Mouse (Mus musculus): ENCODE results near the gene Hist1h2ag. TPM values are rescaled to one million over a fixed set of nuclear protein-coding genes. Genes with fewer than 3 reads are reported as not detected.

Hist1h2ag gene
- total RNA-seq, 2 experiments from 2014 or later: 21.6 to 1,156 TPM

DNA sequence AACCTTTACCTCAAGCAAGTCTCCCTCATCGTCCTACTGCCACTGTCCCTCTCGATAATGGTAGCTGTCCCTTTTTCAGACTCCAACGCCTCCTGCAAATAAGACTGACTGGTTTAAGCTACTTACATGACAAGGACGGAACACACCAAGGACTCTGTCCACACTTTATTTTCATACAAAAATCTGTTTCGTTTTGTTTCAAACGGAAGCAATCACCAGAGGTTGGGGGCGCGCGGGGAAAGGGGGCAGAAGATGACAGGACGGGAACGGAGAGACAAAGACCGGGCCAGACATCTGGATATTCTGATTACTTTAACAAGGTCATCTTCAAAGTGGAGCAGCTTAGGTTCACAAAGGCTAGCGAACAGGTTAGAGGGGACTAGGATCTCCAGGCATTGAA, 29.0 kb downstream of the Hist1h2ag start:
- no peak for ATAC-seq (replicated peaks; ENCODE audit: poor library complexity)

DNA sequence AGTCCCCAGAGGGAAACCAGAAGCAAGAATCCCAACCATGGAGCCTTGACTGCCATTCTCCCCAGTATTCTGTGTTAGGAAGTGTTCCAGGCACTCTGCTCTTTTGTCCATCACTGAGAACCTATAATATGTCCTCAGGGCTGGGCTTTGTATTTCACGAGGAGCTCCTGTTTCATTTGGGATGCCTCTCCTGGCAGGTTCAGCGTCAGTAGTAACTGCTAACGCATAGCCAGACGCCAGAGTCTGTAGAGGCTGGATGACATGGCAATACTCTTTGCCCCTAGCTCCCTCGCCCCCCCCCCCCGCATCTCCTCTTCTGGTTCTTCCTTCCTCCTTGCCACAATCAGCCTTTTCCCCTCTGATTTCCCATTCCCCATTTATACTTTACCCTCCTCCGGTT, 33.1 kb downstream of the Hist1h2ag start, which contains the start of gene Prss16:
Prss16 (minus strand) TSS at position 101 of the 400 bp plus-strand sequence.
- no peak for ATAC-seq (replicated peaks; ENCODE audit: poor library complexity)

DNA sequence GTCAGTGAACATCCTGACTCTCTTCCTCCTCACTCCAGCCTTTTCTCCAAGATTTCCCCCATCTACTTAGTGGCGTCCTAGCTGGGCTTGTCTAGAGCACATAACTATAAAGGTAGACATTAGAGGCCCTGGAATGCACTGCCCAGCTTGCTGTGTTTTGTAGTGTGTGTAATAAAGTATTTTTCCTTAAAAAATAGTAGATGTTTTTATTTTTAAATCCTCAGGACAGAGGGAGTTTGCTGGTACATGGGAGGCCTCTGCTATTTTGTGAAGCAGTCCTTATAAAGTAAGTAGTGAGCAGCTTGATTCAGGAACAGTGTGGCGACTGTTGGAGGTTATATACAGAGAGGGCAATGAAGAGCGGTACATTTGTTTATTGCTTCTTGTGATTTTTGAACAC, 34.0 kb downstream of the Hist1h2ag start:
- ATAC-seq (replicated peaks; ENCODE audit: poor library complexity): no peak

DNA sequence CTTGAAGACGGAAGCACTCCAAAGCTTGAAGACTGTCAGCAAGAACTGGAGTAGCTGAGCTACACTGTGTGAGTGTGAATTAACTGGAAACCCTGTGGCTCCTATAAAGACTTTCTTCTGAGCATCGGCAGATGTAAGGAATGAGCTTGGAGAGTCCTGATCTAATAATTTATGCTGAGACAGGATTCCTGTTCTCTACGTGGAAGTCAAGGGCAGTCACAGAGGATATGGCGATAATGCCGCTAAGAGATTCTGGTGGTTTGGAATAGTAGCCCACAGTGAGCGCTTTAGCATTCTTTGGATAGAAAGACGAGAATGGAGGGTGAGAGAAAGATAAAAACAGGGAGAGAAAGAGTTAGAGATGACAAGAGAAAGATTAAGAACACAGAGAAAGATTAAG, 34.9 kb downstream of the Hist1h2ag start:
- ATAC-seq (replicated peaks; ENCODE audit: poor library complexity): no peak

DNA sequence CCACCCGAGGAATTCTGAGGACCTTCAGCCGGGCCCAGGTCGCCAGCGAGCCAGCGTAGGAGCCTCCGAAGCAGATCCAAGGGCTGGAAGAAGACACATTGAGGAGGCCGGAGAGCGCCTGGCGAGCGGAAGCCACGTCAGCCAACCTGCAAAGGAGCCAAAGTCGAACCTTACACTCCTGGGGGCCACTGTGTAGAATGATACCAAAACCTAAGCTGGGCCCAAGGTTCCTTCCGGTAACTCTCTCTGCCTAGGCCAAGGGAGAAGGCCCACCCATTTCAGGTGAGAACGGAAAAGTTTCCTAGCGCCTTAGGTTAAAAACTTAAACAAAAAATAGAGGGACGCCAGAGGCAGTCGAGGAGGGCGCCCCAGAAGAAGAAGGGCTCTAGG, 35.6 kb downstream of the Hist1h2ag start:
- ATAC-seq (replicated peaks; ENCODE audit: poor library complexity): no peak

DNA sequence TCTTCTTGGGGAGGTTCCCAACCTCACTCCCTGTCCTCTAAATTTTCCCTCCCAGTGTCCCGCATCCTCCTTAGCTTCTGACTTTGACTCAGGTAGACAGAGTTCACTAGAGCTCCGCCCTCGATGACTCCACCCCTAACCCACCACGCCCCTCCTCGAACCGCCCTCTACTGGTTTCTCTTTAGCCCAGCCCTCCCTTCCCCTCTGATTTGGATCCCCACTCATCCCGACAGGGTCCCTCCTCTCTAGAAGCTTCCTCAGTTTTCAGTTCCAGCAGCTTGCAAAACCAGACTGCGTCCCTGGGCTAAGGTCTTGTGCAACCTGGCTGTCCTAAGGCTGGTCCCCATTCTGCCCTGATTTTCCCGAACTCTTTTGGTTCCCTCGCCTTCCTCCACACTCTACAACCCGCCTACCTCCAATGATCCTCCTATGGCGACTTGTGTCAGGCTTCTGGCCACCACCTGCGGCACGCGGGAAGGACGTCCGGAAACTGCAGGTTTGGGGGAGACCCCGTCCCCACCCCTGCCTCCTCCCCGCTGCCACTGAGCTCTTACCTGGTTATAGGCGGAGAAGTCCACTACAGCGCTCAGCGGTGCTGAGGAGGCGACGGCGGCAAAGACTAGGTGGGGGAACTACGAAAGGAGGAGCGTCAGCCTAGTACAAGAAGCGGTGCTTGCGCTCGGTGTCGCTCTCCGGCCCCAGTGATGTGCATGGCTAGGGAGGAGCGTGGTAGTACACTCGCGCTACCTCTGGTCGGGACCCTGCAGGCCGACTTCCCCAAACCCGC, 36.2 kb downstream of the Hist1h2ag start:
- peak; percentile 54 for ATAC-seq (replicated peaks; ENCODE audit: poor library complexity)

DNA sequence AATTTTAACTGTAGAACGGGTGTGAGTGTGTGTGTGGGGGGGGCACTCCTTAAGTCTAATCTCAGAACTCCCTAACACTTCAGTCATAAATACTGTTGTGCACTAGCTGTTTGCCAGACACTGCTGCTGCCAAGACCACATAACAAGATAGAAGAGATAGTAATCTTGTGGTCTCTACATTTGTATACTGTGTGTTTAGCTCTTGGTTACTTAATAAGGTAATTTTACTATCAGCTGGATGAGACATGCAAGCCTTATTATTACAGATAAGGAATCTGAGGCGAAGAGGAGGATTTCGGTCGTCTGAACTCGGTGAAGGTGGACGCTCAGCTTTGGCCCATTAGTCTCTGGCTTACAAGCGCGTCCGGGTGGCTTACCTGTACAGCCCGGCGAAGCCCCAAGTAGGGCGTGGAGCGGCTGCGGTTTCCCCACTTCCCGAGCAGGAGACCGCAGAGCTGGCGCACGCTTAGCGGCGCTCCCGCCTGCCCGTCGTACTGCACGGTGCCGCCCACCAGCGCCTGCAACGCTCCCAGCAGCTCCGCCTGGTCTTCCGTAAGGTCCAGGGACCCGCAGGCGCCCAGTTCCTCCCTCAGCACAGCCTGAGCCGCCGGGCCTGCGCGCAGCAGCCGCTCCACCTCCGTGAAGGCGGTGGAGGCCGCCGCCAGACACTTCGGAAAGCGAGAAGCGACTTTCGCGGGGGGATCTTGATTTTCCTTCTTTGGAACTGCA, 37.0 kb downstream of the Hist1h2ag start:
- ATAC-seq (replicated peaks; ENCODE audit: poor library complexity): peak; percentile 54

DNA sequence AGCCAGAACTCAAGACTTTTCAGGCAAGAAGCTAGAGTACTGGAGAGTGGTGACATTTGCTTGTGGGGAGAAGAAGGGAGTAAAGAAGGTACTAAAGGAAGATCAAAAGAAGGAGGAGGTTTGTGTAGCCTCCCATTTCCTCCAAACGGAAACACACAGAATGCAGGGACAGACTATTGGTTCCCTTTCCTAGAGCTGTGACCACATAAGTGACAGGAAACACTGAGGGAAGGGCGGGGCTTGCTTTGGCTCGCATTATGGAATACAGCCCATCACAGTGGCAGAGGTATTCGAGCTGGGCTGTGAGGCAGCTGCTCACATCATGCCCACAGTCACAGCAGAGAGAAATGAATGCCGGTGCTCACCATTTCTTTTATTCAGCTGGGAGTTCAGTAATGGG, 40.9 kb downstream of the Hist1h2ag start:
- ATAC-seq (replicated peaks; ENCODE audit: poor library complexity): peak; percentile 55

DNA sequence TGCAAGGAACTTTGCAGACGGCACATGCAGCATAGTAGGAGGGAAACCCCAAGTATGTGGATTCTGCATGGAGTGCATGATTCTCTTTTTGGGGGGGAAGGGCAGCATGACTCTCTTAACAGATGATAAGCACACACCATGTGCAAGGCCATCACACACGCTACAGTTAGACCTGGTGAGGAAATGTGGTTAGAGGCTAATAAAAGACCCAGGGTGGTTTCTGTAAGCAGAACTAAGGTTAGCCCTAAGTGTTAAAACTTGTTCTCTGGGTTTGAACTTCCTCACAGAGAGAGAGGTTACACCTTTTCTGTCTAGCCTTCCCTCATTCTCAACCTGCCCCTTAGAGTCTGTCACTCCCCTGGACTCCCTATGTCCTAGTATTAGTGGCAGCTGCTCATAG, 41.4 kb downstream of the Hist1h2ag start:
- peak; percentile 30 for ATAC-seq (replicated peaks; ENCODE audit: poor library complexity)

DNA sequence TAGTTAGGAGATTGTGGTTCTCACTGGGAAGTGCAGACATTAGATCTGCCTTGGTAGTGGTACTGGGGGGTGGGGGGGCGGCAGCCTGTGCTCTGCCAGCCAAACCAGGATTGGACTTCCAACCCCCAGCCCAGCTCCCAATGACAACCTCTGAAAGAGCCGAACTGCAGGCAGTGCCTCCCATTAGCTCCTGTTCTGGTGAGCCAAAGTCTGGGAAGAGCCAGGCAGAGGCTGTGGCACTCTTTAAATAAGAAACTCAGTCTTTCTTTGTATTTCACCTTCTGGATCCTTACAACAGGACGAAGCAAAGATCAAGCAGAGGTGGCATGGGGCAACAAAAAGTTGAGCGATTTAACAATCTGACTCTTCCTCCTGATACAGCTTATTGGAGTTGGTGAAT, 43.6 kb downstream of the Hist1h2ag start:
- ATAC-seq (replicated peaks; ENCODE audit: poor library complexity): no peak

DNA sequence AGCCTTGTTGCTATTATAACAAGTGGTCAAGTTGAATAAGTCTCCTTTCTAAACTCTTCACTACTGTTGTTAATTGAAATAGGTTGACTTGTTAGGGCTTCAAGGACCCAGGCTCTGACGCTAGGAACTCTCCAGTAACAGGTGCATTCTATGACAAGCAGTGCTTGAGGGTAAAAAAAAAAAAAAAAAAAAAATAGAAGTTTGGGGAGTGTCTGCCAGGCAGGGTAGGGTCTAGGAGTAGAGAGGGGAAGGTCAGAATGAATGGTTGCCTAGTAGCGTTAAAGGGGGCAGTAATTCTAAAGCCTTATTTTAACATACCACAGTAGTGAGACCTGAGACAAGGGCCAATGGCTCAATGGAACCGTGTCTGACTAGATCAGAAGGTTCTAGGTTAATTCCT, 44.3 kb downstream of the Hist1h2ag start:
- no peak for ATAC-seq (replicated peaks; ENCODE audit: poor library complexity)

DNA sequence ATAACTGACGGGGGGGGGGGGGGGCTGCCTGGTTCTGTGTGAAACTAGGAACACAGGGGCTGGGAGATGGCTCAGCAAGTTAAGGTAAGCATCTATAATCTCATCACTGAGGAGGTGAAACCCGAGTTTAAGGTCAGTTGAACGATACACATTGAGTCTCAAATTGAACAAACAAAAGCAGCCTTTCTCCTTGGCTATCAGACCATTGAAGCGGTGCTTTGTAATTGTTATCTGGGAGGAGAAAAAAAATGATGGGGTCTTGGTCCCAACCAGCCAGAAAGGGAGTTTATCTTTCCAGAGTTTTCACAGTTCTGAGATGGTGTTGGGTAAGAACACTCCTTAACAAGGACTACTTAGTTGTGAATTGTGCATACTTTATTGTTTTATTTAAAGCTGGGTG, 44.9 kb downstream of the Hist1h2ag start:
- no peak for ATAC-seq (replicated peaks; ENCODE audit: poor library complexity)

DNA sequence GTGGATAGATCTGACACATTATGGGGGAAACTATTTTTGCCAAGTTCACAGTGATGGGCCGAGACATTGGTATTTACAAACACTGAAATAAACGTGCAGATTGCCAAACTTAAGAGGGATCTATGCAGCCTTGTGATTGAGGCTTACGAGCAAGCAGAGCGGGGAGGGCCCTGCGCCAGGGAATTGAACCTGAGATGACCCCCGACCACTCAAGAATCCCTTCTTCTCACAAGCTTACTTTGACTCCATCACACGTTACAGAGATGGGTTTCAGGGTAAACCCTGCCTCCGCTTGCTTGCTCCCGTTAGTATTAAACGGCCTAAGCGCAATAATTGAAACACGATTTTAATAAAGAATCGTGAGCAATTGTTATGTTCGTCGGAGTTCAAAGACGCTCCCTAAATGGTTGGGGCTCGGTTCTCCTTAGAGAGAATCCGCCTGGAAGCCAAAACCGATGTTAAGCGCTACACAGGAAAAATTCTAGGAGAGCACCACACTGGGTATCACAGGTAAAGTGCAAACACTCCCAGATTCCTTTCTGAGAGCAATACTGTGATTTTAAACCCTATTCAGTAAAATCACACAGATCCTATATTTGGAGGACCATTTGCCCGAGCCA, 45.4 kb downstream of the Hist1h2ag start:
- no peak for ATAC-seq (replicated peaks; ENCODE audit: poor library complexity)

DNA sequence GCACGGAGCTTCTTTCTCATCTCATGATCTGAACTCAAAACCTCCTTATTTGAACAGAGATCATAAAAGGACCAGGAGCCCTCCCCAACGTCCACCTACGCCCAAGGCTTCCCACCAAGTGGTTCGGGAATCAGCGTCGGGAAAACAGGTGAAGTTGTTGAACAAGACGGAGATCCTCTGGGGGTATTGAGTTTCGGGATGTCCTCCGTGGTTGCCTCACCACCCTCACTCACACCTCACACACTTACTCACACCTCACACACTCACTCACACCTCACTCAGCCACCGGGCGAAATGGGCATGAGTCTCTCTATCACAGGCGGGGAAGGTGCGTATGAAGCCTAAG, 45.9 kb downstream of the Hist1h2ag start:
- no peak for ATAC-seq (replicated peaks; ENCODE audit: poor library complexity)

DNA sequence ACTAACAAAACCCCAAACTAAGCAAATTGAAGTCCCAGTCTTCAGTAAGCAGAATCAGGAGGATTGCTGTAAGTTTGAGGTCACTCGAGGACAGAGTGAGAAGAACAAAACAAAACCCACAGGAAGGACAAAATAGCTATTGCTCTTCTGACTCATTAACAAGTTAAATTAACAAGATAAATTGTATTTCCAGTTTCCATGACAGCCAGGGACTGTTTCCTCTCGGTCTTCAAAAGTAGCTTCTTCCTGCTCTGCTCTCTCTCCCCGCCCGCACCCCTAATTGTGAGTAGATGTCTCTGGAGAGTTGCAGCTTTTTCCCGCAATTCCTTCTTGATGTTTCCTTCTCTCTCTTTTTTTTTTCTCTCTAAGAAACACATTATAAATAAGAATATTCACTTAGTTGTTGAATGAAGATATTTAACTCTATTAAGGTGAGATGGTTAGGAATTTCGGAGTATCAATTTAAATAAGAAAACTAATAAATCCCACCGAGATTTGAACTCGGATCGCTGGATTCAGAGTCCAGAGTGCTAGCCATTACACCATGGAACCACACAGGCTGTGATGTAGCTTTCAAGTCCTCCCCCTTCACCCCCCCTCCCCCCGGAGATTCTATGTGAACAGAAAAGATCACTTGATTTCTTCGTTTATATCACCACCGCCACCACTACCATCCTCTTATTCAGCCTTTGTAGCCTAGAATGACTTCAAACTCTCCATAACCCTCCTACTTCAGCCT, 46.5 kb downstream of the Hist1h2ag start:
- ATAC-seq (replicated peaks; ENCODE audit: poor library complexity): peak; percentile 33

DNA sequence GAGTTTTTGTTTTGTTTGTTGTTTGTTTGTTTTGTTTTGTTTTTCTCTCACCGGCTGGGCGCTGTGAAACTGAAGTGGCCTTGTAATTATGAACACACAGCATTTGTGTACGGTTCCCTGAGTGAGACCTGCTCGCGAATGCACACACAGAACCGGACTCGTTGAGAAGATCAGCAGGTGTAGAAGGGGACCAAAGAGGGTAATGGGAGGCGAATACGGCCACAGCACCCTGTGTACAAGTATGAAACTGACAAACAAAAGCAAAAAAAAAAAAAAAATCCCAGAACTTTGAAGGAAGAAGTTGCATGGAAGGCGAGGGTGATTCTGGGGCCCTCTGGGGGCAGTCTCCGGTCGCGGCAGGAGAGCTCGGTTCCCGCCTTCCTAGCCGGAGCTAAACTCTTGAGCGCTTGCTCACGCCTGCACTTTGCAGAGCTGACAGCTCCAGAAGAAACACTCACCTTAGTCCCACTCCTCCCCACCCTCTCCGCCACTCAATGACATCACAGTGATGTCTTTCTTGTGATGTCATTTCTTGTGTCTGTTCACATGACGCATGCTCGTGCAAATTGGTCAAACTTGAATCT, 47.3 kb downstream of the Hist1h2ag start:
- peak; percentile 67 for ATAC-seq (replicated peaks; ENCODE audit: poor library complexity)

DNA sequence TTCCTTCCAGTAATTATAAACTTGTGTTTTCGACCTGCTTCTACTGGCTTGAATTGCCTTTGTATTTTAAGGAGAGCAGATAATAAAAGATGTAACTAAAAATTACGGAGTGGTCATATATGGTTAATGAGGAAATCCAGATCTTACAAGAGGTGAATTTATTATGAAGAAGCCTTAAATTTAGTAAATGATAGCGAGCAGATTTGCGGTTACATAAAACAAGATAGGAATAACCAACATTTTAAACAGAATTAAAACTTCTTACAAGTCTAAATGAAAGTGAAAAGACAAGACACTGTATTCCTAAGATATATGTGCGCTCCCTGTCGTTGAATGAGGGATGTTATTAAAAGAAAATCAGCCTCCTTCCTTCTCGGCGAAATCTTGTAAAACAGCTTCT, 47.8 kb downstream of the Hist1h2ag start:
- no peak for ATAC-seq (replicated peaks; ENCODE audit: poor library complexity)

DNA sequence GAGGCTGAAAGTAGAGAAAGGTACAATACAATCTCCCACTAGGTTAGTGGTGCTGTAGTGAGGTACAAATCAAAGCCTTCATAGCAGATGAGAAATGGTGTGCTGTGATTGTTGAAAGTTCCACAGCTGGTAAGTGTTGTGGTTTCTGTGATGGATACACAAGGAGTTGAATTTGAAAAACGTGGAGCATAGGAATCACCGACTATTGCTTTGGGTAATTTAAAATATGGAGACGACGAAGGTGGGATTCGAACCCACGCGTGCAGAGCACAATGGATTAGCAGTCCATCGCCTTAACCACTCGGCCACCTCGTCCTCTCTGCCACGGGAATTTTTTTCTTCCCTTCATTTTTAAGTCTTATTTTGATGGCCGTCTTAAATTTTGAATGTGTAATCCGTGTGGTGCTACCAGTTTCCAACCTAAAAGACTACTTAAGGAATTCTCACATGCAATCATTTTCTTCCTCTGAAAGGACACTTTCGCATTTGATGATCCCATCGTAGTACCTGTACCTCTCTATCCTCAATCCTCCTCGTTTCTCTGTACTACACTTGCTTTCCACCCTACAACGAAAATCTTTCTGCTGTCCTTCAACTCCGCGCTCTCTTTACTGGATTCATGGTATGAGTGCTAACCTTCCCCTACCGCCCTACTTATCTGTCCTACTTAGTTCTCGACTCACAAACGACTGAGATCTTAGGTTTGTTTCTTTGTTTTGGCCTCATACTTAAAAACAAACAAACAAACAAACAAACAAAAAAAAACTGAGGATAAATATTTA, 48.6 kb downstream of the Hist1h2ag start:
- ATAC-seq (replicated peaks; ENCODE audit: poor library complexity): peak; percentile 37

DNA sequence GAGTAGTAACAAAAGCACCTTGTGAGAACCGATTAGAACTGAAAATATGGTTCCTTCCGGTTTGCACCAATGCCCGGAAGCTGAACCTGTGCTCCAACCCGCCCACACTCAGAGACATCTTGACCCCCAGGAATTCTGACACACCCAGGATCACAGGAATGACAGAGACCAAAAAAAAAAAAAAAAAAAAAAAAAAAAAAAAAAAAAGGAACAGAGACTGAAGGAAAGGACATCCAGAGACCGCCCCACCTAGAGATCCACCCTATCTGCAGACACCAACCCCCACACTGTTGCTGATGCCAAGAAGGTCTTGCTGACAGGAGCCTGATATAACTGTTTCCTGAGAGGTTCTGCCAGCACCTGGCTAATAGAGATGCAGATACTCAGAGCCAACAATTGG, 50.2 kb downstream of the Hist1h2ag start:
- ATAC-seq (replicated peaks; ENCODE audit: poor library complexity): no peak
